Mouse (Mus musculus) heart, embryonic 16.5 days (tissue): ENCODE results near the gene Tmed1. TPM values are rescaled to one million over a fixed set of nuclear protein-coding genes. Genes with fewer than 3 reads are reported as not detected.
A peak's percentile ranks its signal among the peaks of the same experiment; 100 is the strongest.

ENCODE experiments used
- ATAC-seq: fragments of 200-750 bp; cut with Nextera tagmentation; replicated peaks from 2 replicates; pipeline ENCODE4 v1.8.0; 2017; ENCODE audit warnings: moderate number of reproducible peaks; ENCODE audit not compliant: insufficient read depth, low FRiP score; ENCODE audit errors: extremely low read depth
- H3K27ac ChIP-seq: fragments of 300-500 bp; sonication (generic); 2 replicates; pipeline ENCODE4 v1.5.1; 2014; ENCODE audit warnings: mild to moderate bottlenecking, low read length, control low read depth, moderate library complexity
- H3K27me3 ChIP-seq: fragments of 300-500 bp; sonication (generic); 2 replicates; pipeline ENCODE4 v1.6.1; 2014; ENCODE audit warnings: low read length, mixed read lengths; ENCODE audit not compliant: control insufficient read depth, insufficient read depth
- H3K36me3 ChIP-seq: fragments of 300-500 bp; sonication (generic); 2 replicates; pipeline ENCODE4 v1.6.1; 2014; ENCODE audit not compliant: control insufficient read depth, insufficient read depth
- H3K4me1 ChIP-seq: fragments of 300-500 bp; sonication (generic); 2 replicates; pipeline ENCODE4 v1.6.1; 2014; ENCODE audit warnings: low read length, mixed read lengths; ENCODE audit not compliant: control insufficient read depth, insufficient read depth
- H3K4me2 ChIP-seq: fragments of 300-500 bp; sonication (generic); 2 replicates; pipeline ENCODE4 v1.6.1; 2014; ENCODE audit warnings: low read depth, mild to moderate bottlenecking, control low read depth, low read length
- H3K4me3 ChIP-seq: fragments of 300-500 bp; sonication (generic); 2 replicates; pipeline ENCODE4 v1.5.1; 2014; ENCODE audit warnings: mild to moderate bottlenecking, control low read depth, low read length
- H3K9ac ChIP-seq: fragments of 300-500 bp; sonication (generic); 2 replicates; pipeline ENCODE4 v1.6.1; 2014; ENCODE audit warnings: low read length, control low read depth
- H3K9me3 ChIP-seq: fragments of 300-500 bp; sonication (generic); replicated peaks from 2 replicates; pipeline ENCODE4 v1.6.1; 2016; ENCODE audit warnings: low read length; ENCODE audit not compliant: control insufficient read depth
- WGBS: fragments of 180-500 bp; shearing (Covaris S2); extraction: QIAGEN DNeasy Blood & Tissue Kit; methylation state at CpG from one replicate; pipeline ENCODE4 v1.1.7; 2014; 5-methylcytosine and 5-hydroxymethylcytosine counted together
- polyA plus RNA-seq: library from polyadenylated mRNA; unstranded; fragments of >200 nt; fragmentation: Nextera tagmentation; extraction: Ambion mirVana; gene quantifications from 2 replicates; pipeline ENCODE4 v1.2.1, GENCODE M21; 2015

Tmed1 gene
- polyA plus RNA-seq, 1 experiment from 2014 or later, result 81.2 TPM

DNA sequence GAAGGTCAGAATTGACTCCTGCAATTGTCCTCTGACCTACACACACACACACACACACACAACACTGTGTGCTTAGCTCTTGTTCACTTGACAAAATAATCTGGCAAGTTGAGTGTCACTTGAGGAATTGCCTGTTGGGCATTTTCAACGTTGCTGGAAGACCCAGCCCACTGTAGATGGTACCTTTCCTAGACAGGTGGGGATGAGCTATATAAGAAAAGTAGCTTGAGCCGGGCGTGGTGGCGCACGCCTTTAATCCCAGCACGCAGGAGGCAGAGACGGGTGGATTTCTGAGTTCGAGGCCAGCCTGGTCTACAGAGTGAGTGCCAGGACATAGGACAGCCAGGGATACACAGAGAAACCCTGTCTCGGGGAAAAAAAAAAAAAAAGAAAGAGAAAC is 1.0 kb upstream of the Tmed1 start:
- Histone ChIP-seq H3K4me2 (peak overlapping the region; percentile 88), H3K36me3 (peaks cover 18% of the 10 kb centered on the region), H3K27ac (peak overlapping the region; percentile 96), H3K27me3 (no peaks in the 10 kb centered on the region), H3K4me1 (peaks cover 13% of the 10 kb centered on the region), H3K9ac (peak overlapping the region; percentile 87; the same call in 1 of the 2 replicates), H3K4me3 (peak overlapping the region; percentile 90), H3K9me3 (no peaks in the 10 kb centered on the region)
- WGBS, result 73% methylated on average over 9 of the region's 9 CpGs
- no peak for ATAC-seq

DNA sequence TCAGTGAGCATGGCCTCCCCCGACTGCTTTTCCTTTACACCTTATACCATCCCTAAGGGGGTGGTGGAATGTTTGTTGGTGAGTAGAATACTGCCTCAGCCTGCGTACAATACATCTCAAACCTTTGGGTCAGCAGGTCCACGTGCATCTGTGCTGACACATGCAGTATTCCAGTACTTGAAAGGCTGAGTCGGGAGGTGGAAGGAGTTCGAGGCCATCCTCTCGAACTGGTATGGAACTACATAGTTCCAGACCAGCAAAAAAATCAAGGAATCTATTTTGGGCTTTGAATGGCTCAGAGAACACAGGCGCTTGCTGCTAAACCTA is 600 bp upstream of the Tmed1 start:
- Histone ChIP-seq H3K27me3 (no peaks in the 10 kb centered on the region), H3K9me3 (no peaks in the 10 kb centered on the region), H3K4me3 (peak overlapping the region; percentile 90), H3K36me3 (peaks cover 21% of the 10 kb centered on the region), H3K9ac (peak overlapping the region; percentile 87), H3K4me2 (peak overlapping the region; percentile 88), H3K27ac (peak overlapping the region; percentile 96), H3K4me1 (peaks cover 13% of the 10 kb centered on the region)
- ATAC-seq, result no peak; the same call in 1 of the 2 replicates
- 4% methylated on average over 7 of the region's 7 CpGs for WGBS

DNA sequence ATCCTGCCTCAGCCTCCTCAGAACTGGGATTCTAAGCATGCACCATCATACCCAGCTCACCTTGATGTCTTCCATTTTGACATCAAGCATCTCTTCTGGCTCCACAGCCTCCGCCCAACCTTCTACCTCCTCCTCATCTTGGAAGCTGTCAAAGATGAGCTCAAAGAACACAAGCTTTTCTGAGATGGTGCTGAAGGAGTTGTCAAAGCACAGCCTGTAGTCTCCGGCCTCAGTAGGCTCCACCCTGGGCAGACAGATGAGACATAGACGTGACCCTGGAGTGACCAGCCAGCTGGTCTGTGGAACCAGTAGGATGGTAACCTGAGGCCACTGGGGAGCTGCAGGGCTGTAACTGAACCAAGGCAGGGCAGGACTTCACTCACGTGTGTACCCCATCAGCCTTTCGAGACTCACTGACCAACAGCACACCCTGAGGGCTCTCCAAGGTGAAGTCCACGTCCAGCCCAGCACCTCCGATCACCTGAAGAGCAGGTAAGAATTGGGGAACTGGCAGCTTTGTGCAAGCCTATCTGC is 1.1 kb downstream of the Tmed1 start:
- Histone ChIP-seq H3K4me3 (peak overlapping the region; percentile 90), H3K36me3 (peaks cover 31% of the 10 kb centered on the region), H3K27ac (no peak overlapping the region), H3K4me2 (peak overlapping the region; percentile 88), H3K9ac (peak overlapping the region; percentile 87; the same call in 1 of the 2 replicates), H3K27me3 (no peaks in the 10 kb centered on the region), H3K4me1 (peaks cover 13% of the 10 kb centered on the region), H3K9me3 (no peaks in the 10 kb centered on the region)
- WGBS, result 77% methylated on average over 7 of the region's 7 CpGs
- no peak for ATAC-seq

DNA sequence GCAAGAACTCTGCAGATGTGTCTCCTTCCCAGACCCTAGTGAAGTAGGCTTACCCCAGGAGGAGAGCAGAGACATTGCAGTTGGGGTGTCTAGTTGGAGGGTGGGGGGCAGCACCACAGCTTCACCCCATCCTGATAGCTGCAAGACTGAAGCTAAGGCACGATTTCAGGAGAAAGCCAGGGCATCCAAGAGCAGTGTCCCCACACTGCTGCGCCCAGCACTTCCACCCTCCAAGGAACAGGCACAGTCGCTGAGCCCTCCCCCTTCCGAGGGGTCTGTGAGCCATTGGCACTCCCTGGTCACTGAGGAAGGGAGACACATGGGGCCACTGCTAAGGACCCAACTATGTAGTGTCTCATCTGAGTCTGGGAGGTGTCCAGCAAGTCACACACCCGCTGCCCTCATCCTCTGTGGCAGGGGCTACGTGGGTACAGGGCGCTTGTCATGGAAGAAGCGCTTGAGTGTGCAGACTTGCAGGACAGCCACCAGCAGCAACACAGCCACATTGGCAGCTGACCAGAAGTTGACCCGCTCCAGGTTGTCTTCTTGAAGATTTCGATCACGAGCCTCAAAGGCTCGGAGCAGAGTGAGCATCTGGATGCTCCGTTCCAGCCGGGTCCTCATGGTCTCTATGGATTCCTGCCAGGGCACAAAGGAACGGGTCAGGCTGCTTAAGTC is 2.2 kb downstream of the Tmed1 start:
- Histone ChIP-seq H3K36me3 (peaks cover 35% of the 10 kb centered on the region), H3K9ac (no peak overlapping the region), H3K27me3 (no peaks in the 10 kb centered on the region), H3K4me1 (peaks cover 13% of the 10 kb centered on the region), H3K4me3 (no peak overlapping the region), H3K27ac (no peak overlapping the region), H3K9me3 (no peaks in the 10 kb centered on the region), H3K4me2 (no peak overlapping the region)
- WGBS, result 89% methylated on average over 15 of the region's 15 CpGs
- no peak for ATAC-seq

DNA sequence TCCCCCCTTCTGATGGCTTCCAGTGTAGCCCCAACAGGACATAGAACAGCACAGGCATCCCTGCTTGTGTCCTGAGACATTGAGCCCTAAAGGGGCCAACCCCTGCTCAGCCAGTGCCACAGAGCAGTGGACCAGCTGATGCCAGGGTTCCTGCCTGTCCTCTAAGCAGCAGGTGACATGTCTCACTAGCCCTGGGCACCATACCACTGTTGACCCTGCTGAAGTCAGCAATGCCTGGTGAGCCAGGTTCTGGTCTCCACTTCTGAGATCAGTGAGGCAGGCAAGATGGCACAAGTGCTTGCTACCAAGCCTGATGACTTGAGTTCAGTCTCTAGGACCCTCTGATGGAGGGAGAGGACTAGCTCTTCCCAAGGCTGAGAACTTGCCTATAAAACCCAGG is 4.3 kb downstream of the Tmed1 start:
- ATAC-seq, result no peak
- H3K4me1 ChIP-seq, result peaks cover 10% of the 10 kb centered on the region
- H3K27me3 ChIP-seq, result no peaks in the 10 kb centered on the region
- H3K27ac ChIP-seq, result no peak overlapping the region
- peaks cover 35% of the 10 kb centered on the region for H3K36me3 ChIP-seq
- H3K9ac ChIP-seq, result no peak overlapping the region
- H3K4me2 ChIP-seq, result no peak overlapping the region
- no peaks in the 10 kb centered on the region for H3K9me3 ChIP-seq
- no peak overlapping the region for H3K4me3 ChIP-seq

DNA sequence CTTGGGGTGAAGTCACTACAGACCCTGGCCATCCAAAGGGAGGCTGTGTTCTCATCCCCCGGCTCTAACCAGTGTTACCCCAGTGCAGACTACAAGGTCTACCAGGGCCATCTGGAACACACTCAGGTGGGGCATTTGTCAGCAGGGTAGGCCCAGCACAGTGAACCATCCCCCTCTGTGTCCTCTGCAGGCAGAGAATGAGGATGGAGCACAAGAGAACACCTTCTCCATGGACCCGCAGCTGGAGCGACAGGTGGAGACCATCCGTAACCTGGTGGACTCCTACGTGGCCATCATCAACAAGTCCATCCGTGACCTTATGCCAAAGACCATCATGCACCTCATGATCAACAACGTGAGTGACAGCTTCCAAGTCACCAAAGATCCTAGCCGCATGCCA is 6.7 kb downstream of the Tmed1 start:
- H3K9me3 ChIP-seq, result no peaks in the 10 kb centered on the region
- no peak for ATAC-seq
- 95% methylated on average over 8 of the region's 8 CpGs for WGBS
- H3K36me3 ChIP-seq, result peaks cover 39% of the 10 kb centered on the region
- no peak overlapping the region for H3K4me3 ChIP-seq
- H3K4me2 ChIP-seq, result no peak overlapping the region
- H3K27me3 ChIP-seq, result no peaks in the 10 kb centered on the region
- H3K4me1 ChIP-seq, result no peaks in the 10 kb centered on the region
- H3K27ac ChIP-seq, result no peak overlapping the region
- no peak overlapping the region for H3K9ac ChIP-seq

DNA sequence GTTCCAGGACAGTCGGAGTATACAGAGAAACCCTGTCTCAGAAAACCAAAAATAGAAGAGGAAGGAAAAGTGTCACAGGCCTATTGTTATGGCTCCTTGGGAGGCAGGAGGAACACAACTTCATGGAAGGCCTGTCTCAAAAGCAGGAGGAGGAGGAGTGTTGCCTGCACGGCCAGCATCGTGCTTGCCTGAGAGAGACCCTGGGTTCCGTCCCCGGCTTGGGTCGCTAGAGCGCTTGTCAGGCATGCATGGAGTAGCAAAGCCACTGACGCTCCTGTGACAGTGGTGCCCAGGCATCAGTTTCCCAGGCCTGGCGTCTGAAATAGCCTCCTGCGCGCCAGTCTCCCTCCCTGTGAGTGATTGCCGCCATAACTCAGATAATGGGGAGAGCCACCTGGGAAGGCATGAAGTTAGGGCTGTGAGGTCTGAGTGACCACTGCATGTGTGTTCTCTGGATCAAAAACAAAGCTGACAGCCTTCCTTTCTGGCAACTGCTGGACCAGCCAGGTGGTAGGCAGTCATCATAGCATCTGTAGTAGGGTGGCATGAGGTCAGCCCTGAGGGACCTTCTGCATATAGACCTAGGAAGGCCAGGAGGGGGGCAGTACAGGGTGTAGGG is 11.7 kb downstream of the Tmed1 start:
- WGBS, result 85% methylated on average over 12 of the region's 12 CpGs
- no peak overlapping the region for H3K27ac ChIP-seq
- H3K4me2 ChIP-seq, result no peak overlapping the region
- H3K27me3 ChIP-seq, result no peaks in the 10 kb centered on the region
- H3K4me1 ChIP-seq, result no peaks in the 10 kb centered on the region
- no peaks in the 10 kb centered on the region for H3K9me3 ChIP-seq
- H3K9ac ChIP-seq, result no peak overlapping the region
- H3K36me3 ChIP-seq, result peaks cover 26% of the 10 kb centered on the region
- no peak overlapping the region for H3K4me3 ChIP-seq
- ATAC-seq, result no peak

DNA sequence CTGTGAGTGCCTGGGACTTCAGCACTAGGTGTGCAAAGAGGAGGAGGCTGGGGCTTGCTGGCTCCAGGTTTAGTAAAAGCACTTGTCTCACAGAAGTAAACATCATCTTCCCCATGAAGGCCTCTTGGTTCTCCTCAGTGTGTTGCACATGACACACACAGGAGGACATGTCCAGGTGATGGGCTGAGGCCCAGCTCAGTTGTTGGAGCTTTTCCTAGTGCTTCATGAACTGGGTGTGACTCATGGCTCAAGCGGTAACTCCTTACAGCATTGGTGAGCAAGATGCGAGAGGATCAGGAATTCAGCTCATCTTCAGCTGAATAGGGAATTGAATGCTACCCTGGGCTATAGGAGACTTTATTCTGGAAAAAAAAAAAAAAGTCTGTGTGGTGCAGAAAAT is 12.4 kb downstream of the Tmed1 start:
- WGBS, result 89% methylated on average over 2 of the region's 2 CpGs

DNA sequence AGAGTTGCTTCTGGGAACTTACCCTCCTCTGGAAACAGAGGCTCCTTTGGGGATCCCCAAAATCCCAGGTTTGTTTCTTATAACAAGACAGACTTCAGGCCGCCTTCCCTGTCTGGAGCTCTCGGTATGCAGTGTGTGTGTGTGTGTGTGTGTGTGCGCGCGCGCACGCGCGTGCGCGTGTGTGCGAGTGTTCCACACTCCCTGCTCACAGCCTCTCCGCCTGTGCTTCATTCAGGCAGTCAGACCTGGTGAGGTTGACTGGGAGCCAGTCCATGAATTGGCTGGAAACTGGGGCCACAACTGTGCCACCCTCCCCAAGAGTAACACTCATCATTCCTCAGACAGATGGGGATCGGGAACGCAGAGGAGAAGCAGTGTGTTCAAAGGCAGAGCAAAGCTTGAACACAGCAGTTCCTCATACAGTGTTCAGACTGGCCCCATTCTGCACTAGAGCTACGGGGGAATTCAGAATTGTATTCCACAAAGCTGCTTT is 13.0 kb downstream of the Tmed1 start:
- no peak overlapping the region for H3K4me2 ChIP-seq
- no peak overlapping the region for H3K9ac ChIP-seq
- H3K9me3 ChIP-seq, result no peaks in the 10 kb centered on the region
- ATAC-seq, result no peak
- no peaks in the 10 kb centered on the region for H3K27me3 ChIP-seq
- H3K27ac ChIP-seq, result peak overlapping the region; percentile 5; the same call in 1 of the 2 replicates
- no peak overlapping the region for H3K4me3 ChIP-seq
- WGBS, result 90% methylated on average over 16 of the region's 16 CpGs
- peaks cover 30% of the 10 kb centered on the region for H3K36me3 ChIP-seq
- H3K4me1 ChIP-seq, result no peaks in the 10 kb centered on the region

More for the DNA sequence above, 12.4 kb downstream of the Tmed1 start:
- H3K9me3 ChIP-seq, result no peaks in the 10 kb centered on the region
- H3K27ac ChIP-seq, result no peak overlapping the region
- no peak overlapping the region for H3K9ac ChIP-seq
- H3K4me1 ChIP-seq, result no peaks in the 10 kb centered on the region
- no peak overlapping the region for H3K4me3 ChIP-seq
- ATAC-seq, result no peak
- peaks cover 26% of the 10 kb centered on the region for H3K36me3 ChIP-seq
- H3K27me3 ChIP-seq, result no peaks in the 10 kb centered on the region
- H3K4me2 ChIP-seq, result no peak overlapping the region
